Mouse (Mus musculus): Measurements from ENCODE around the gene AC124502.3. TPM values are rescaled to one million over a fixed set of nuclear protein-coding genes. Genes with fewer than 3 reads are reported as not detected.
"Not testable (repeated sequence)": the region's sequence is repeated elsewhere in the genome, so short reads cannot be mapped to it uniquely, and the experiment has no call there.

AC124502.3 gene
- 2.3 and 4.3 TPM in 2 replicates for total RNA-seq (2017)

GRCm38 (mm10) chr19:5038709-5039156 is at the start of gene AC124502.3, which contains the start of gene B4gat1:
Gene AC124502.3 (plus strand): TSS chr19:5038891.
Gene B4gat1 (plus strand): TSS chr19:5038826.
- ATAC-seq (ENCODE audit: extremely low read depth, insufficient number of reproducible peaks, low FRiP score, poor library complexity, severe bottlenecking): peak; percentile 77

- no peak for ATAC-seq (ENCODE audit: extremely low read depth, insufficient number of reproducible peaks, low FRiP score, poor library complexity, severe bottlenecking)
These were observed 49.7 kb upstream of the AC124502.3 start for GRCm38 (mm10) chr19:4989013-4989412.

- ATAC-seq (ENCODE audit: extremely low read depth, insufficient number of reproducible peaks, low FRiP score, poor library complexity, severe bottlenecking): no peak
These were observed 49.0 kb upstream of the AC124502.3 start for GRCm38 (mm10) chr19:4989434-4990255.

GRCm38 (mm10) chr19:4990256-4990625 is 48.5 kb upstream of the AC124502.3 start, which contains the start of gene Npas4:
Gene Npas4 (minus strand): TSS chr19:4990316.
- no peak for ATAC-seq (ENCODE audit: extremely low read depth, insufficient number of reproducible peaks, low FRiP score, poor library complexity, severe bottlenecking)

- no peak for ATAC-seq (ENCODE audit: extremely low read depth, insufficient number of reproducible peaks, low FRiP score, poor library complexity, severe bottlenecking)
These were observed 48.0 kb upstream of the AC124502.3 start for GRCm38 (mm10) chr19:4990716-4991115.

GRCm38 (mm10) chr19:4992371-4992770 is 46.3 kb upstream of the AC124502.3 start:
- ATAC-seq (ENCODE audit: extremely low read depth, insufficient number of reproducible peaks, low FRiP score, poor library complexity, severe bottlenecking): no peak

GRCm38 (mm10) chr19:4992904-4993303 is 45.8 kb upstream of the AC124502.3 start:
- ATAC-seq (ENCODE audit: extremely low read depth, insufficient number of reproducible peaks, low FRiP score, poor library complexity, severe bottlenecking): no peak

- no peak for ATAC-seq (ENCODE audit: extremely low read depth, insufficient number of reproducible peaks, low FRiP score, poor library complexity, severe bottlenecking)
These were observed 44.6 kb upstream of the AC124502.3 start for GRCm38 (mm10) chr19:4994043-4994442.

GRCm38 (mm10) chr19:4999445-5000140 is 39.1 kb upstream of the AC124502.3 start:
- no peak for ATAC-seq (ENCODE audit: extremely low read depth, insufficient number of reproducible peaks, low FRiP score, poor library complexity, severe bottlenecking)

GRCm38 (mm10) chr19:5001666-5002406 is 36.9 kb upstream of the AC124502.3 start:
- ATAC-seq (ENCODE audit: extremely low read depth, insufficient number of reproducible peaks, low FRiP score, poor library complexity, severe bottlenecking): peak; percentile 66

GRCm38 (mm10) chr19:5003644-5004043 is 35.0 kb upstream of the AC124502.3 start:
- not testable (repeated sequence) for ATAC-seq (ENCODE audit: extremely low read depth, insufficient number of reproducible peaks, low FRiP score, poor library complexity, severe bottlenecking)

GRCm38 (mm10) chr19:5004925-5005324 is 33.8 kb upstream of the AC124502.3 start:
- no peak for ATAC-seq (ENCODE audit: extremely low read depth, insufficient number of reproducible peaks, low FRiP score, poor library complexity, severe bottlenecking)

- no peak for ATAC-seq (ENCODE audit: extremely low read depth, insufficient number of reproducible peaks, low FRiP score, poor library complexity, severe bottlenecking)
These were observed 25.6 kb upstream of the AC124502.3 start for GRCm38 (mm10) chr19:5013138-5013537.

GRCm38 (mm10) chr19:5014961-5015398 is 23.7 kb upstream of the AC124502.3 start:
- no peak for ATAC-seq (ENCODE audit: extremely low read depth, insufficient number of reproducible peaks, low FRiP score, poor library complexity, severe bottlenecking)

GRCm38 (mm10) chr19:5016221-5016742 is 22.4 kb upstream of the AC124502.3 start:
- ATAC-seq (ENCODE audit: extremely low read depth, insufficient number of reproducible peaks, low FRiP score, poor library complexity, severe bottlenecking): no peak

- peak; percentile 76 for ATAC-seq (ENCODE audit: extremely low read depth, insufficient number of reproducible peaks, low FRiP score, poor library complexity, severe bottlenecking)
These were observed 21.9 kb upstream of the AC124502.3 start for GRCm38 (mm10) chr19:5016782-5017181.

- ATAC-seq (ENCODE audit: extremely low read depth, insufficient number of reproducible peaks, low FRiP score, poor library complexity, severe bottlenecking): no peak
These were observed 21.1 kb upstream of the AC124502.3 start for GRCm38 (mm10) chr19:5017611-5018010.

GRCm38 (mm10) chr19:5018191-5018590 is 20.5 kb upstream of the AC124502.3 start:
- no peak for ATAC-seq (ENCODE audit: extremely low read depth, insufficient number of reproducible peaks, low FRiP score, poor library complexity, severe bottlenecking)

GRCm38 (mm10) chr19:5021416-5021815 is 17.3 kb upstream of the AC124502.3 start:
- ATAC-seq (ENCODE audit: extremely low read depth, insufficient number of reproducible peaks, low FRiP score, poor library complexity, severe bottlenecking): no peak

All from neutrophil, adult 5-6 weeks (primary cell).